Mouse (Mus musculus) intestine, embryonic 14.5 days (tissue): ENCODE measurements around the gene Mast4. TPM values are rescaled to one million over a fixed set of nuclear protein-coding genes. Genes with fewer than 3 reads are reported as not detected.

Experiments
- ATAC-seq: fragments of 200-750 bp; cut with Nextera tagmentation; replicated peaks from 2 replicates; pipeline ENCODE4 v1.8.0; 2017; ENCODE audit warnings: low read depth, moderate number of reproducible peaks, moderate TSS enrichment, moderate library complexity; ENCODE audit not compliant: low FRiP score, low TSS enrichment
- DNase-seq: peaks from one replicate; pipeline ENCODE4 v3.0.0-alpha.2; 2018; ENCODE audit warnings: low spot score
- H3K27ac ChIP-seq: fragments of 300-500 bp; sonication (generic); 2 replicates; pipeline ENCODE4 v1.5.1; 2014; ENCODE audit warnings: low read depth, mild to moderate bottlenecking, control low read depth
- H3K27me3 ChIP-seq: fragments of 300-500 bp; sonication (generic); replicated peaks from 2 replicates; pipeline ENCODE4 v1.6.1; 2014; ENCODE audit warnings: low read length, control low read depth; ENCODE audit not compliant: control insufficient read depth, insufficient read depth
- H3K36me3 ChIP-seq: fragments of 300-500 bp; sonication (generic); 2 replicates; pipeline ENCODE4 v1.6.1; 2014; ENCODE audit warnings: low read length, control low read depth; ENCODE audit not compliant: control insufficient read depth, insufficient read depth
- H3K4me1 ChIP-seq: fragments of 300-500 bp; sonication (generic); replicated peaks from 2 replicates; pipeline ENCODE4 v1.6.1; 2014; ENCODE audit warnings: low read length, control low read depth, mixed read lengths; ENCODE audit not compliant: control insufficient read depth, insufficient read depth
- H3K4me2 ChIP-seq: fragments of 300-500 bp; sonication (generic); 2 replicates; pipeline ENCODE4 v1.6.1; 2014; ENCODE audit warnings: low read length
- H3K4me3 ChIP-seq: fragments of 300-500 bp; sonication (generic); 2 replicates; pipeline ENCODE4 v1.5.1; 2014; ENCODE audit warnings: low read depth, low read length, control low read depth, mixed read lengths
- H3K9ac ChIP-seq: fragments of 300-500 bp; sonication (generic); 2 replicates; pipeline ENCODE4 v1.6.1; 2014; ENCODE audit warnings: mild to moderate bottlenecking, low read length
- H3K9me3 ChIP-seq: fragments of 300-500 bp; sonication (generic); 2 replicates; pipeline ENCODE4 v1.6.1; 2016; ENCODE audit warnings: low read length, control low read depth; ENCODE audit not compliant: control insufficient read depth
- WGBS: fragments of 180-500 bp; shearing (Covaris S2); extraction: QIAGEN DNeasy Blood & Tissue Kit; methylation state at CpG from one replicate; pipeline ENCODE4 v1.1.7; 2014; 5-methylcytosine and 5-hydroxymethylcytosine counted together
- polyA plus RNA-seq: library from polyadenylated mRNA; unstranded; fragments of >200 nt; fragmentation: Nextera tagmentation; extraction: Ambion mirVana; gene quantifications from 2 replicates; pipeline ENCODE4 v1.2.1, GENCODE M21; 2014

Mast4 gene
- polyA plus RNA-seq, 1 experiment from 2014 or later = 31.9 TPM

- Histone ChIP-seq H3K9ac (no peak overlapping the region), H3K27me3 (no peaks in the 10 kb centered on the region), H3K9me3 (no peaks in the 10 kb centered on the region), H3K36me3 (no peaks in the 10 kb centered on the region), H3K4me1 (no peaks in the 10 kb centered on the region), H3K4me3 (no peak overlapping the region), H3K4me2 (no peak overlapping the region), H3K27ac (no peak overlapping the region)
- DNase-seq (no peak), ATAC-seq (no peak)
- WGBS = 47% methylated on average over 3 of the region's 3 CpGs
Measured at GRCm38 (mm10) chr13:103262061-103262460, 72.2 kb downstream of the Mast4 start.

GRCm38 (mm10) chr13:103260414-103260813, 73.9 kb downstream of the Mast4 start:
- DNase-seq (no peak), ATAC-seq (no peak)
- Histone ChIP-seq H3K4me3 (no peak overlapping the region), H3K27ac (no peak overlapping the region), H3K4me2 (no peak overlapping the region), H3K36me3 (no peaks in the 10 kb centered on the region), H3K27me3 (no peaks in the 10 kb centered on the region), H3K4me1 (no peaks in the 10 kb centered on the region), H3K9me3 (no peaks in the 10 kb centered on the region), H3K9ac (no peak overlapping the region)
- 84% methylated on average over 3 of the region's 3 CpGs for WGBS

- no peak overlapping the region for H3K9ac ChIP-seq
- no peak overlapping the region for H3K4me2 ChIP-seq
- H3K9me3 ChIP-seq = no peaks in the 10 kb centered on the region
- no peaks in the 10 kb centered on the region for H3K27me3 ChIP-seq
- ATAC-seq (no peak), DNase-seq (no peak)
- no peak overlapping the region for H3K4me3 ChIP-seq
- no peaks in the 10 kb centered on the region for H3K4me1 ChIP-seq
- no peaks in the 10 kb centered on the region for H3K36me3 ChIP-seq
- no peak overlapping the region for H3K27ac ChIP-seq
- WGBS = 74% methylated on average over 3 of the region's 3 CpGs
Measured at GRCm38 (mm10) chr13:103258106-103258505, 76.2 kb downstream of the Mast4 start.

- 77% methylated on average over 3 of the region's 3 CpGs for WGBS
- Histone ChIP-seq H3K9ac (no peak overlapping the region), H3K4me2 (no peak overlapping the region), H3K36me3 (no peaks in the 10 kb centered on the region), H3K27me3 (no peaks in the 10 kb centered on the region), H3K4me3 (no peak overlapping the region), H3K27ac (no peak overlapping the region), H3K9me3 (no peaks in the 10 kb centered on the region), H3K4me1 (no peaks in the 10 kb centered on the region)
- DNase-seq (no peak), ATAC-seq (no peak)
Measured at GRCm38 (mm10) chr13:103254861-103255260, 79.4 kb downstream of the Mast4 start.

- H3K27me3 ChIP-seq = no peaks in the 10 kb centered on the region
- no peak overlapping the region for H3K4me3 ChIP-seq
- no peak overlapping the region for H3K4me2 ChIP-seq
- H3K9me3 ChIP-seq = no peaks in the 10 kb centered on the region
- no peaks in the 10 kb centered on the region for H3K4me1 ChIP-seq
- 87% methylated on average over 6 of the region's 6 CpGs for WGBS
- no peak overlapping the region for H3K9ac ChIP-seq
- DNase-seq = no peak
- no peak for ATAC-seq
- H3K36me3 ChIP-seq = no peaks in the 10 kb centered on the region
- H3K27ac ChIP-seq = no peak overlapping the region
Measured at GRCm38 (mm10) chr13:103253077-103253476, 81.2 kb downstream of the Mast4 start.

GRCm38 (mm10) chr13:103248102-103249054, 85.9 kb downstream of the Mast4 start:
- Histone ChIP-seq H3K36me3 (no peaks in the 10 kb centered on the region), H3K9me3 (no peaks in the 10 kb centered on the region), H3K4me1 (no peaks in the 10 kb centered on the region), H3K27ac (no peak overlapping the region), H3K27me3 (no peaks in the 10 kb centered on the region), H3K4me3 (no peak overlapping the region), H3K4me2 (no peak overlapping the region), H3K9ac (no peak overlapping the region)
- WGBS = 40% methylated on average over 14 of the region's 14 CpGs
- no peak for ATAC-seq
- DNase-seq = no peak

- no peaks in the 10 kb centered on the region for H3K4me1 ChIP-seq
- H3K27ac ChIP-seq = no peak overlapping the region
- no peak overlapping the region for H3K4me2 ChIP-seq
- H3K9ac ChIP-seq = no peak overlapping the region
- 71% methylated on average over 5 of the region's 5 CpGs for WGBS
- ATAC-seq (no peak), DNase-seq (no peak)
- no peaks in the 10 kb centered on the region for H3K36me3 ChIP-seq
- H3K27me3 ChIP-seq = no peaks in the 10 kb centered on the region
- no peaks in the 10 kb centered on the region for H3K9me3 ChIP-seq
- H3K4me3 ChIP-seq = no peak overlapping the region
Measured at GRCm38 (mm10) chr13:103246973-103247718, 87.2 kb downstream of the Mast4 start.

GRCm38 (mm10) chr13:103245431-103245830, 88.9 kb downstream of the Mast4 start:
- Histone ChIP-seq H3K4me2 (no peak overlapping the region), H3K9ac (no peak overlapping the region), H3K36me3 (no peaks in the 10 kb centered on the region), H3K4me1 (no peaks in the 10 kb centered on the region), H3K27ac (no peak overlapping the region), H3K4me3 (no peak overlapping the region), H3K9me3 (no peaks in the 10 kb centered on the region), H3K27me3 (no peaks in the 10 kb centered on the region)
- no peak for ATAC-seq
- DNase-seq = no peak
- WGBS = 81% methylated on average over 5 of the region's 5 CpGs
